Mouse (Mus musculus) kidney, adult 2 months (tissue): Measurements from ENCODE around the gene Luzp1. TPM values are rescaled to one million over a fixed set of nuclear protein-coding genes. Genes with fewer than 3 reads are reported as not detected.

ENCODE experiments used
- DNase-seq: peaks from one replicate; pipeline ENCODE4 v3.0.0; 2021
- H3K27ac ChIP-seq: fragments of 200-500 bp; 2 replicates; pipeline ENCODE4 v1.5.1; 2012; ENCODE audit warnings: low read depth, low read length, control low read depth, inconsistent platforms; ENCODE audit not compliant: insufficient read depth
- H3K27me3 ChIP-seq: fragments of 200-500 bp; replicated peaks from 2 replicates; pipeline ENCODE4 v1.6.1; 2012; ENCODE audit warnings: mild to moderate bottlenecking, moderate library complexity, low read length, inconsistent platforms; ENCODE audit not compliant: control insufficient read depth, insufficient read depth
- H3K36me3 ChIP-seq: fragments of 200-500 bp; 2 replicates; pipeline ENCODE4 v1.6.1; 2012; ENCODE audit warnings: mild to moderate bottlenecking, moderate library complexity, low read length, inconsistent platforms; ENCODE audit not compliant: control insufficient read depth, insufficient read depth
- H3K4me1 ChIP-seq: fragments of 200-500 bp; 2 replicates; pipeline ENCODE4 v1.6.1; 2011; ENCODE audit warnings: low read length; ENCODE audit not compliant: control insufficient read depth, insufficient read depth
- H3K4me3 ChIP-seq: fragments of 200-500 bp; 2 replicates; pipeline ENCODE4 v1.5.1; 2011; ENCODE audit warnings: mild to moderate bottlenecking, low read depth, low read length, control low read depth; ENCODE audit not compliant: insufficient read depth
- CTCF ChIP-seq: fragments of 200-500 bp; conservative IDR thresholded peaks from 2 replicates; pipeline ENCODE4 v1.5.1; 2011; ENCODE audit warnings: low read depth, mild to moderate bottlenecking, control low read depth, low read length, moderate library complexity, mixed read lengths; ENCODE audit not compliant: insufficient read depth, insufficient read length
- POLR2A ChIP-seq: fragments of 200-500 bp; IDR thresholded peaks from one replicate; pipeline ENCODE4 v1.6.1; 2011; ENCODE audit warnings: low read depth, low read length, control low read depth
- WGBS: fragments of 180-500 bp; shearing (Covaris S2); methylation state at CpG from one replicate; pipeline ENCODE4 v1.1.7; 2018; 5-methylcytosine and 5-hydroxymethylcytosine counted together
- polyA plus RNA-seq: library from polyadenylated mRNA; depleted of rRNA; stranded (reverse); fragments of >200 nt; gene quantifications from 2 replicates; pipeline ENCODE4 v1.2.3, GENCODE M21; 2012; rRNA removed

Luzp1 gene
- polyA plus RNA-seq, 1 experiment, result 12.5 TPM

DNA sequence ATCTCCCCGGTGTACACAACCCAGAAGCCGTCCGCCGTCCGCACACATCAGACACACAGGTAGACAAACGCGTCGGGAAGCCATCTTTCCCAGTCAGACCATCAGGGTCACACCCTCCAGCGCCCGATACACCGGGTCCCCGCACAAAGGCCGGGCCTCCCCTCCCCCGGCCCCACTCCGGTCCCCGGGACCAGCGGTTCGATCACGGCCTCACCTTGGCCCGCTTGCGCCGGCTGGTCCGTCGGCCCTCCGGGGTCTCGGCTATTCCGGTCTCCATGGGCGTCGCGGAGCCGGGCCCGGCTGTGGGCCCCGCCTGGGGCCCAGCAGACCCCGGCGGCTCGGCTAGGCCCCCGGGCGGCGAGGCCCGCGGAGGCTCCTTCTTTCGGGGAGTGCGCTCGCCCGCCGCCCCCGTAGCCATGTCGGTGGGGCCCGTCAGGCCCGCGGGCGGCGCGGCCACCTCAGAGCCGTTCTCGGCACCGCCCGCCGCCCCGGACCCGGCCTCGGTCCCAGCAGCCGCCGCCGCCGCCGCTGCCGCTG lies 132.5 kb downstream of the Luzp1 start:
- TF ChIP-seq CTCF, result no peak
- TF ChIP-seq POLR2A, result no peak
- Histone ChIP-seq H3K4me3 (peak overlapping the region; percentile 95), H3K4me1 (peaks cover 7% of the 10 kb centered on the region; the same call in 1 of the 2 replicates), H3K27ac (peak overlapping the region; percentile 62), H3K36me3 (no peaks in the 10 kb centered on the region), H3K27me3 (no peaks in the 10 kb centered on the region)
- DNase-seq, result peak; percentile 36
- WGBS, result 1% methylated on average over 67 of the region's 68 CpGs

DNA sequence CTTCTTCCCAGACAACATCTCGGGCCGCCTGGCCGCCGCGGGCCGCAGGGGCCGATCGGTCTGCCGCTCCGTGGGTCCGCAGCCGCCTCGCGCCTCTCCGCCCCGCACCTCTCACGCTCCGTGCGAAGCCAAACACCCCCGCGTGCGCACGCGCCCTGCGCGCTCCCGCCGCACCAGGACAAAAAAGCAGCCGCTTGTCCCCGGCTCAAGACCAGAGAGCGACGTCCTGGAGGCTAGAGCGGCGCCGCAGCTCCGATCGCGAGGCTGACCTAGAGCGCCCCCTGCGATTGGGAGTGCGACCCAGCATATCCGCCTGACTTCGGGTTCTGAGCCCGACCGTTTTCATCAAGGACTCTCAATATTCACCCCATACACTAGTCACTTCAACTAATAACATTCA lies 133.0 kb downstream of the Luzp1 start, which contains the start of gene Kdm1a:
TSS of gene Kdm1a (minus strand) at position 156 of the 400 bp plus-strand sequence.
- WGBS, result 1% methylated on average over 43 of the region's 45 CpGs
- peak within 1 kb of the TSS; percentile 95 for H3K4me3 ChIP-seq
- H3K36me3 ChIP-seq, result no peaks in the 10 kb centered on the region
- H3K27me3 ChIP-seq, result no peaks in the 10 kb centered on the region
- peaks cover 7% of the 10 kb centered on the region; the same call in 1 of the 2 replicates for H3K4me1 ChIP-seq
- peak within 1 kb of the TSS; percentile 62 for H3K27ac ChIP-seq
- TF ChIP-seq POLR2A (peak; percentile 25), CTCF (peak; percentile 91)
- peak; percentile 96 for DNase-seq

Other genes starting within 250 kb of the Luzp1 start
- gene Tcea3, start 222.0 kb upstream of the Luzp1 start, polyA plus RNA-seq, result 29.9 and 50.8 TPM in 2 replicates
- 10.7 and 10.9 TPM in 2 replicates for gene Zfp46, start 185.1 kb upstream of the Luzp1 start, polyA plus RNA-seq
- 9.9 and 14.0 TPM in 2 replicates for gene Hnrnpr, start 158.8 kb upstream of the Luzp1 start, polyA plus RNA-seq
- gene Htr1d, start 46.2 kb upstream of the Luzp1 start, polyA plus RNA-seq, result not detected in 2 replicates
- gene 6030445D17Rik, start 7.5 kb upstream of the Luzp1 start, polyA plus RNA-seq, result 0.30 and 0.31 TPM in 2 replicates
- 21.0 and 21.1 TPM in 2 replicates for gene Kdm1a, start 133.0 kb downstream of the Luzp1 start, polyA plus RNA-seq
- gene Tex46, start 140.7 kb downstream of the Luzp1 start, polyA plus RNA-seq, result not detected in 2 replicates
- not detected in 2 replicates for gene Lactbl1, start 152.9 kb downstream of the Luzp1 start, polyA plus RNA-seq